Comparison of ENCODE assay signal across 17 mouse cellular contexts in genomic region chr9:111124440-111124839, GRCm38 (mm10).
"Had no signal": no experiment of that assay in that cellular context is flagged by ENCODE, and none has a peak within 500 bp of the region (broad histone marks: within the 10 kb centered on the region; RNA-seq: fewer than 3 reads in every experiment).

No protein-coding gene starts in this region.

- H3K27me3 ChIP-seq: limb, embryonic 12.5 days; liver, embryonic 13.5 days; neural tube, embryonic 15.5 days had no signal

- ATAC-seq: lung, postnatal 0 days had no signal

- DNase-seq: kidney, adult 11 months; kidney, adult 9 months; kidney, postnatal 36 days; layer of hippocampus, adult 9-11 months; liver, embryonic 13.5 days; lung, adult 2 months; midbrain, embryonic 14.5 days; right cerebral cortex, adult 18-20 months; thymus, postnatal 4 days had no signal

- H3K27ac ChIP-seq: kidney, postnatal 0 days; limb, embryonic 12.5 days; liver, embryonic 13.5 days; macrophage; midbrain, embryonic 10.5 days; neural tube, embryonic 15.5 days; stomach, postnatal 0 days had no signal

- H3K4me2 ChIP-seq: limb, embryonic 12.5 days; liver, embryonic 13.5 days; neural tube, embryonic 15.5 days had no signal

- H3K36me3 ChIP-seq: neural tube, embryonic 15.5 days had no signal

- H3K9me3 ChIP-seq: limb, embryonic 12.5 days; liver, embryonic 13.5 days; midbrain, embryonic 10.5 days; neural tube, embryonic 15.5 days had no signal

- H3K9ac ChIP-seq: limb, embryonic 12.5 days; liver, embryonic 13.5 days; neural tube, embryonic 15.5 days had no signal

- H3K4me3 ChIP-seq: limb, embryonic 12.5 days; liver, embryonic 13.5 days; midbrain, embryonic 10.5 days; myocyte; neural tube, embryonic 15.5 days had no signal
